Mouse (Mus musculus) midbrain, embryonic 10.5 days (tissue): ENCODE data around the gene Slc7a6os. TPM values are rescaled to one million over a fixed set of nuclear protein-coding genes. Genes with fewer than 3 reads are reported as not detected.

Source experiments
- polyA plus RNA-seq: library from polyadenylated mRNA; unstranded; fragments of >200 nt; fragmentation: Nextera tagmentation; extraction: Ambion mirVana; gene quantifications from 2 replicates; pipeline ENCODE4 v1.2.1, GENCODE M21; 2016

Slc7a6os gene
- polyA plus RNA-seq, 1 experiment from 2014 or later = 35.9 TPM

Other genes with a start within 250 kb of the Slc7a6os start
- 16.9 and 18.7 TPM in 2 replicates for gene Slc12a4, start 244.8 kb downstream of the Slc7a6os start, polyA plus RNA-seq
- not detected in 2 replicates for gene Dpep3, start 231.5 kb downstream of the Slc7a6os start, polyA plus RNA-seq
- gene Dus2, start 219.6 kb downstream of the Slc7a6os start, polyA plus RNA-seq = 21.4 and 21.5 TPM in 2 replicates
- 0.17 TPM in 1 of 2 replicates, not detected in the other for gene Dpep2nb, start 205.0 kb downstream of the Slc7a6os start, polyA plus RNA-seq
- 22.6 and 23.0 TPM in 2 replicates for gene Ddx28, start 199.1 kb downstream of the Slc7a6os start, polyA plus RNA-seq
- 5.3 and 5.9 TPM in 2 replicates for gene Nfatc3, start 152.1 kb downstream of the Slc7a6os start, polyA plus RNA-seq
- gene Esrp2, start 74.0 kb downstream of the Slc7a6os start, polyA plus RNA-seq = 1.5 and 2.0 TPM in 2 replicates
- gene Pla2g15, start 60.5 kb downstream of the Slc7a6os start, polyA plus RNA-seq = 13.5 and 15.6 TPM in 2 replicates
- 78.9 and 79.8 TPM in 2 replicates for gene Slc7a6, start 42.1 kb downstream of the Slc7a6os start, polyA plus RNA-seq
- 78.9 and 81.6 TPM in 2 replicates for gene Prmt7, start within 50 bp of the Slc7a6os start, polyA plus RNA-seq
- 10.4 and 17.3 TPM in 2 replicates for gene Smpd3, start 127.1 kb upstream of the Slc7a6os start, polyA plus RNA-seq
- gene Zfp90, start 204.4 kb upstream of the Slc7a6os start, polyA plus RNA-seq = 27.2 and 28.2 TPM in 2 replicates